Mouse (Mus musculus): Measurements from ENCODE around the gene Brox.

The Brox gene

DNA sequence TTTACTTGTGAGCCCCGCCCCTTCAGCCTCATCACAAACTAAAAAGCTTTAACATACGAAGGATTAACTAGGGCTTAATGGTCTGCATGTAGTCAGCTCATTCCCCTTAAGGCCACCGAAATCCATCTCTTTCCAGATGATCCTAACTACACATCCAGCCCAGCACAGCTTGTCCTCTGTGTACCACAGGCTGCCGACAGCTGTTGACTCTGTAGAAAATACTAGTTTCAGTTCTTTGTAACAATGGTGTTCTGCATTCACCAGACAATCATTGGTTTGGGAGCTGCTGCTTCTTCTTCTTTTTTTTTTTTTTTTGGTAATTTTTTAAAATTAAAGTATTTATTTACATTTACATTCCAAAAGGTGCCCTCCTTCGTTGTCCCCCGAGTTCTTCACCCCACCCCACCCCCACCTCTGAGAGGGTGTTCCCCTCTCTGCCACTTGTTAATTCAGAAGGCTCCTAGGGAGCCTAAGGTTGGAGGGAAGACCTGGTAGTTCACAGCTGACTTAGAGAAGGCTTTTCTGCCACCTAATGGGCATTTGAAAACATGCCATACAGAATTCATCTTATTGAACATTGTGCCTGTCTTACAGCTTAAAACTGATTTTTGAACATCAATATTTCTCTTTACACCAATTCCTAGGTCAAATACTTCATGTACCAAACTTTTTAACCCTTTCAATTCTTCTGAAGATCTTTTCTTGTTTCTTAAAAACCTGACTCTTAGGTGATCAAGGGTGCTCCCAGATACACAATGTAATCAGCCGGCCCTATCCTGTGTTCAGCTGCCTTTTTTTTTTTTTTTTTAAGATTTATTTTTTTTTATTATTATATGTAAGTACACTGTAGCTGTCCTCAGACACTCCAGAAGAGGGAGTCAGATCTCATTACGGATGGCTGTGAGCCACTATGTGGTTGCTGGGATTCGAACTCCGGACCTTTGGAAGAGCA, 23.9 kb downstream of the Brox start:
- no peak for DNase-seq (ENCODE audit: low spot score in 2 of 2)

DNA sequence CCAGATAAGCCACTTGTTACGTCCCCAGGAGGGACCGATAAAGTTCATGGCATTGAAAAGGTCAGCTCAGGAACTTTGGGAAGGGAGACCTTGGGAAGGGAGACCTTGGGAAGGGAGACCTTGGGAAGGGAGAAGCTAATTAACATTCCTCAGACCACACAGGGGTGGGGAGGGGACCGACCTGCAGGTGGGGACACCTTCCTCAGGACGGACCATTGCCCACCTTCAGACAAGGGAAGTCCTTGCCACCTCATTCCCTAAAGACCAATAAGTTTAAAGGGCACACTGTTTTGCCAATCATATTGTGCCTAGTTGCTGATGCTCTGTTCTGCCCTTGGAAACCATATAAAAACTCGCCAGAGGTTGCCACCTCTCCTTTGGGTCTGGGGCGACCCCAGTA, 29.4 kb downstream of the Brox start:
- DNase-seq (ENCODE audit: low spot score in 2 of 2), result no peak

GRCm38 (mm10) chr1:183265921-183266467, 31.1 kb downstream of the Brox start:
- no peak for DNase-seq (ENCODE audit: low spot score in 2 of 2)

DNA sequence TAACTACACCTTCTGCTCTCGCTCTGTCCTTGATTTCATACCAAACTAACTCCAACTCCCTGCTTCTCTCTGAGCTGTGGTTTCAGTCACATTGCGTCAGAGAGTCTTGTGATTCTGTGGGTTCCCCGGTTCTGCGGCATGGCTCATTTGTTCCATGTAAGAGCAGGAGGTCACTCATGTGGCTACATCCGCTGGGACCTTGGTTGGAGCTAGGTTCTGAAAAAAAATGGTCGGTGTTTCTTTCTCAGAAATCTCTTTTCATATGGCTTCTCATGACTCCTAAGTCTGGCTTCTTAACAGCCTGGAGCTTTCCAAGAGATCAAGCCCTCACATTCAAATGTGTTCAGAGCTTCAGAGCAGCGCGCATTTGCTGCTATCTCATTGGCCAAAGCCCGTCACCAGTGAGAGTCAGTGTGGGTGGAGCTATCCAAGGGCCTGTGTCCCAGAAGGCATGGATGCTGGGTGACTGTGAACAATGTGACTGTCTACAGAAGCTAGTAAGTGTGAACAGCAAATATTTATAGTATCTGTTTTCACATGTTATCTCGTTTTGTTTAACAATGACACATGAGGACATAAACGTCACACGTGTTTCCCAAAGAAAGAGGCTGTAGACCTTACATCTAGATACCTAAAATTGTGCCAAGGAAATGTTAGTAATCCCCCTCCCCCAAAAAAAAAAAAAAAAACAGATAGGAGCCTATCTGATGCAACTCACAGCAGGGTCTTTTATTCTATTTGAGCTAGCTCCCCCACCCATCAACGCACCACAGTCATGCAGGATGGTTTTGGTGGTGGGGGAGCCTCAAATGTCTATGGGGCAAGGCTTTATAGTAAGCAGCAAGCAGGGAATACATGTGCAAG, 32.7 kb downstream of the Brox start:
- no peak for DNase-seq (ENCODE audit: low spot score in 2 of 2)

- no peak for DNase-seq (ENCODE audit: low spot score in 2 of 2)
These were observed 44.5 kb downstream of the Brox start for GRCm38 (mm10) chr1:183252574-183252973.

DNA sequence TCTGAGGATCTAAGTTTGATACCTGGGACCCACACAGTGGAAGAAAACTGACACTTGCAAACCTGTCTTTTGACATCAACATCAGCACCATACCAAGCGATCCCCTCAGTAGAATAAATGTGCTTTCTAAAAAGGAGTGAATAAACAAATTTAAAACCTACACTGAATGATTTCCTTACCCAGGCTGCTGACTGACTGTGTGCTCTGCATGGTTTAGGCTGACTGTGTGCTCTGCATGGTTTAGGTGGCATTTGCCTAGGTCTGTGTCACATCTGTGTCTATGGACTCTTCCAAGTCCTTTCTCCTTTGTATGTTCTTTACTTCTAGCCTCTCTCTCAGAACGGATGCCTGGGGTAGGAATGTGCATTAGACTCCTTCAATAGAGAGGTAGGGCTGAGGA, 45.3 kb downstream of the Brox start:
- no peak for DNase-seq (ENCODE audit: low spot score in 2 of 2)

DNA sequence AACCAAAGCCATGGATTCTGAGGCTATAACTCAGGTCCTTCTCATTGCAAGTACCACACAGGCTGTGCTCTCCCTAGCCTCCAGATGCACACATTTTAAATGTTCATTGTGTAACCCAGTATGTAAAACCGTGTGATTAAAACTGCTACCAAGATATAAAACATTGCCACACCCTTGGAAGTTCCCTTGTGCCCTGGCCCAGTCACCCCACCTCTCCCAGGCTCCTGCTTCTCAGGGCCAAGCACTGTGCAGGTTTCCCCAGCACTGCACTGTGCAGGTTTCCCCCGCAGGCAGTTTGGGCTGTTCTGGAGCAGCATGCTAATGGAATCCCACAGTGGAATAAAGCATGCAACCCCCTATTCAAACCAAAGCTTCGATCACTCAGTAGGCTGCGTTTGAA, 46.5 kb downstream of the Brox start:
- DNase-seq (ENCODE audit: low spot score in 2 of 2), result no peak

DNA sequence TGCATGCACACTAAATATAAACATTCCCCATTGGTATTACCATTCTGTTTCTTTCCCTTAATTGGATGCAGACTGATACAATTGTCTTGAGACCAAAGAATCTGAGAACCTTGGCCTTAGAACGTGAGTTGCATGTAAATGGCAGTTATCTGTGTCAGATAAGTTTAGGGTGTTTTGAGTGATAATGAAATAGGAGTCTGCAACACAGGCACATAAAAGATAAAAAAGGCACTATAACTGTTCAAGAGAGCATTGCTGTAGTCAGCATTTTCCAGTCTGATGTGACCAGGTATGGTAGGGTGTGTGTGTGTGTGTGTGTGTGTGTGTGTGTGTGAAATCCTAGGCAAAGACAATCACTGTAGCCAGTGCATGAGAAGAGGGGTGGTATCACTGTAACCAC, 48.9 kb downstream of the Brox start:
- no peak for DNase-seq (ENCODE audit: low spot score in 2 of 2)

GRCm38 (mm10) chr1:183243293-183243692, 53.8 kb downstream of the Brox start:
- DNase-seq (ENCODE audit: low spot score in 2 of 2), result no peak

- no peak for DNase-seq (ENCODE audit: low spot score in 2 of 2)
These were observed 59.2 kb downstream of the Brox start for GRCm38 (mm10) chr1:183237901-183238300.

DNA sequence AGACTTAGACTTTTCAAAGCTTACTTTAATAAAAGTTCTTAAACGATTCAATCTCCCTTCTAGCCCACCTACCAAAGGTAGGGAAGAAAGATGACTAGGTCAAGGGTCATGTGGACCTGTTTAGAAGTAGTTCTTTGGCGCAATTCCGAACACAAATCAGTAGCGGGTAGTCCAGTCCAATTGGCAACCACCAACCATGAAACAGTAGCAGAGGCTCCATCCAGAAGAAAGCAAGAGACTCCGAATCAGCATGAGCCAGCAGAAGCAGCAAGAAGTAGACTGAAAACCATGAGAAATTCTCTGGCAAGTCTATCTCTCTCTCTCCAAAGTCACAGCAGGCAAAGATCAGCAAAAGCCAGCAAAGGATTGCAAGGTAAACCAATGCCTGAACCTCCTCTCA, 60.6 kb downstream of the Brox start:
- no peak for DNase-seq (ENCODE audit: low spot score in 2 of 2)

GRCm38 (mm10) chr1:183233679-183234174, 63.3 kb downstream of the Brox start:
- DNase-seq (ENCODE audit: low spot score in 2 of 2), result no peak

DNA sequence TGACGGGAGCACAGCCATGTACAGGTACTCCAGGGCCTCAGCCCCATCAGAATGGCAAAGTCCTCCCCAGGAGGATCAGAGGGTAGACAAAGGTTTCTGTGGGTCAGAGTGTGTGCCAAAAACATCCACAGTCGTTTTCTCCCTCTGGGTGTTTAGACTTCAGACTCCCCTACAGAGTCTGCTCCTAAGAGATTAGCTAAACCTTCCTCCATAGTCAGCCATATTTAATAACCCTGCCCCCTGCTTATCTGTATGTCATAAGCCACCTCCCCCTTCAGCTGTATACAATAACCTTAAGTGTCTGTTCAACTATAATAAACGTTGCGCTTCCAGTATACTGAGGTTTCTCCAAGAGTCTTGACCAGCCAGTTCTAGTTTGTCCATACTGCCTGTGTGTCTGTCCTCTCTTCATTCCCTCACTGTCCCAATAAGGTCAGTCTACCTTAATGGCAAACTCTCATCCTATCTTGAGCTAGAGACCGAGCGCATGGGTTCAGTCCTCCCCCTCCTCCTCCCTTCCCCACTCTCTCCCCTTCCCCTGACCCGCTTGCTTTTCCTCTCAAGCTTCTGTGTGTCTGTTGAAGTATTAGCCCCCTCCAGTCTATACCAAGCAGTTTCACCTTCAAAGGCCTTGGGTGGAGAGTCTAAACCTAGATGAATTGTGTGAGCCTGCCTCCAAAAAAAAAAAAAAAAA, 63.9 kb downstream of the Brox start:
- DNase-seq (ENCODE audit: low spot score in 2 of 2), result no peak

- no peak for DNase-seq (ENCODE audit: low spot score in 2 of 2)
These were observed 69.6 kb downstream of the Brox start for GRCm38 (mm10) chr1:183227469-183227868.
